Mouse (Mus musculus): Measurements from ENCODE around the gene 1700013F07Rik. TPM values are rescaled to one million over a fixed set of nuclear protein-coding genes. Genes with fewer than 3 reads are reported as not detected.

Gene 1700013F07Rik
- polyA plus RNA-seq, 1 experiment from 2014 or later = not detected

DNA sequence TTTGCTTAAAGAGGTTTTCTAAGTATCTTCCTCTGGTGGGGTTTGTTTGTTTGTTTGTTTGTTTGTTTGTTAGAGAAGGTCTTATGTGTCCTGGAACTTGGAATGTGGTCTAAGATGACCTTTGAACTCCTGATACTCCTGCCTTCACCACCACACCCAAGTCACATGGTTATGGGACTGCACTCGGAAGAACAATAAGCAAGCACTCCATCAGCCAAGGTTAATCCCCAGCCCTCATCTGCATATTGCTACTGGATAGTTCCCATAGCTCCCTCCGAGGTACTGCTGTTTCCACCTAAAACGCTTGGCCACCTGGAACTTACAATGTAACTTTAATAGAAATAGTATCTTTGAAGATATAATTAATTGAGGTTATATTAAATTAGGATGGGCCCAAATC, 20.5 kb upstream of the 1700013F07Rik start:
- H3K4me3 ChIP-seq = no peak overlapping the region
- H3K9me3 ChIP-seq = no peaks in the 10 kb centered on the region
- no peaks in the 10 kb centered on the region; the same call in 1 of the 2 replicates for H3K27me3 ChIP-seq
- WGBS = 75% methylated on average over 3 of the region's 3 CpGs
- no peak for ATAC-seq (ENCODE audit: low FRiP score, low read depth)
- H3K4me1 ChIP-seq = peaks cover 26% of the 10 kb centered on the region
- no peak overlapping the region for H3K27ac ChIP-seq
- no peak overlapping the region for H3K9ac ChIP-seq
- no peak overlapping the region for H3K4me2 ChIP-seq (replicated peaks)
- no peaks in the 10 kb centered on the region for H3K36me3 ChIP-seq

- Histone ChIP-seq H3K9me3 (no peaks in the 10 kb centered on the region), H3K27me3 (no peaks in the 10 kb centered on the region), H3K4me1 (no peaks in the 10 kb centered on the region), H3K9ac (no peak overlapping the region), H3K27ac (no peak overlapping the region), H3K36me3 (no peaks in the 10 kb centered on the region), H3K4me2 (replicated peaks) (no peak overlapping the region), H3K4me3 (no peak overlapping the region)
- 58% methylated on average over 4 of the region's 4 CpGs for WGBS
- no peak for ATAC-seq (ENCODE audit: low FRiP score, low read depth)
Observed at GRCm38 (mm10) chr3:108518276-108518675, 15.7 kb upstream of the 1700013F07Rik start.

DNA sequence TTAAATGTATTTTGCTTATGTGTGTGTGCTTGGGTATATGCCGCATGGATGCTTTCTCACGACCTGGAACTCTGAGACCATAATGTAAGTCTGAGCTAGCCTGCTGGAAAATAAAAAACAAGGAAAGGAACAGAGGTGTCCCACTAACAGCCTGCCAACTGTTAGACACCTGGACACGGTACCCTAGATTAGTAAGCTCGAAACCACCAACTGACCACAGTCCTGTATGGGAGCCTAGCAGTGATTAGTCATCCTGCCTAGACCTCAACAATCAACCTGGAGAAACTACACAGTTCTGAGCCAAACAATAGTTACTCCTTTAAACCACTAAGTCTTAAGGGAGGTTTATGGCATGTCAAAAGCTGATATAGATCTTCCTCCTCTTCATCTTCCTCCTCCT, 10.5 kb upstream of the 1700013F07Rik start:
- ATAC-seq (ENCODE audit: low FRiP score, low read depth) = no peak
- 87% methylated on average over 4 of the region's 4 CpGs for WGBS

GRCm38 (mm10) chr3:108528489-108528888, 5.5 kb upstream of the 1700013F07Rik start:
- no peak for ATAC-seq (ENCODE audit: low FRiP score, low read depth)
- Histone ChIP-seq H3K36me3 (no peaks in the 10 kb centered on the region), H3K9me3 (no peaks in the 10 kb centered on the region; the same call in 1 of the 2 replicates), H3K4me2 (replicated peaks) (no peak overlapping the region), H3K4me3 (no peak overlapping the region), H3K4me1 (peaks cover 3% of the 10 kb centered on the region; the same call in 1 of the 2 replicates), H3K9ac (no peak overlapping the region), H3K27ac (no peak overlapping the region), H3K27me3 (no peaks in the 10 kb centered on the region)
- WGBS = 97% methylated on average over 8 of the region's 8 CpGs

More for the DNA sequence above, 10.5 kb upstream of the 1700013F07Rik start:
- Histone ChIP-seq H3K27ac (no peak overlapping the region), H3K4me1 (no peaks in the 10 kb centered on the region), H3K9ac (no peak overlapping the region), H3K36me3 (no peaks in the 10 kb centered on the region), H3K4me3 (no peak overlapping the region), H3K27me3 (no peaks in the 10 kb centered on the region), H3K9me3 (no peaks in the 10 kb centered on the region), H3K4me2 (replicated peaks) (no peak overlapping the region)

DNA sequence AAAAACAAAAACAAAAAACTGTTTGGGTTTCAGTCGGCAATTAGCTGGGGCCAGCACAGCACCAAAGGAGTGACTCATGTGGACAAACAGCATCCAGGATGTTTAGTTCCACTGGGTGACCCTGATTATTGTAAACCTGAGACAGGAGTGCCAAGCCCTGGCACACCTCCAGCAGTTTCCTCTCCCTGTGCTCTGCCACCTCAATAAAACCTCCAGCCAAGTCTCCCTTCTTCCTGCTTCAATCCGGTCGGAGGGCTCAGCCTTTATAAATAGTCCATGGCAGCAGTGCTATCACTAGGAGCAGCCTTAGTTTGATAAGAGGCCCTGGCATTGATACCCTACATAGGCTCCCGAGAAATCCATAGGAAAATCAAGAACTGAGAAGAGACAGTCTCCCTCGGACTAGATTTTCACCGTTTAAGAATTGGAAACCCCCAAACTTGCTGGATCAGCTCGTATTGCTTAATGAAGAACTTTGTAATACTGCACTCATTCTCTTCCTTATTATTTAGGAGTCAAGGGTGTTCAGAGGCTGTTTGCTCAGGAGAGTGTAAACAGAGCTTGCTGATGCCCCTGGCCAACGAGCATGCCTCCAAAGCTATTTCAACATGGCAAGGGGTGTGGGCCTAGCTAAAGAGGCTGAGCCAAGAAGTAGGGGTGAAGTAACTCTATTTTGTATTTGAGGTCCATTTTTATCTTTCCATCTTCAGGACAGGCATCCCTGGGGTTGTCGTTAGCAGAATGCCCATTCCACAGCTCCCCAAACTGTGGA, 650 bp upstream of the 1700013F07Rik start:
- Histone ChIP-seq H3K4me1 (peaks cover 17% of the 10 kb centered on the region), H3K9me3 (no peaks in the 10 kb centered on the region; the same call in 1 of the 2 replicates), H3K27ac (no peak overlapping the region), H3K4me3 (no peak overlapping the region), H3K9ac (no peak overlapping the region), H3K4me2 (replicated peaks) (no peak overlapping the region), H3K36me3 (no peaks in the 10 kb centered on the region), H3K27me3 (peaks cover 27% of the 10 kb centered on the region)
- no peak for ATAC-seq (ENCODE audit: low FRiP score, low read depth)
- WGBS = 66% methylated on average over 9 of the region's 9 CpGs

DNA sequence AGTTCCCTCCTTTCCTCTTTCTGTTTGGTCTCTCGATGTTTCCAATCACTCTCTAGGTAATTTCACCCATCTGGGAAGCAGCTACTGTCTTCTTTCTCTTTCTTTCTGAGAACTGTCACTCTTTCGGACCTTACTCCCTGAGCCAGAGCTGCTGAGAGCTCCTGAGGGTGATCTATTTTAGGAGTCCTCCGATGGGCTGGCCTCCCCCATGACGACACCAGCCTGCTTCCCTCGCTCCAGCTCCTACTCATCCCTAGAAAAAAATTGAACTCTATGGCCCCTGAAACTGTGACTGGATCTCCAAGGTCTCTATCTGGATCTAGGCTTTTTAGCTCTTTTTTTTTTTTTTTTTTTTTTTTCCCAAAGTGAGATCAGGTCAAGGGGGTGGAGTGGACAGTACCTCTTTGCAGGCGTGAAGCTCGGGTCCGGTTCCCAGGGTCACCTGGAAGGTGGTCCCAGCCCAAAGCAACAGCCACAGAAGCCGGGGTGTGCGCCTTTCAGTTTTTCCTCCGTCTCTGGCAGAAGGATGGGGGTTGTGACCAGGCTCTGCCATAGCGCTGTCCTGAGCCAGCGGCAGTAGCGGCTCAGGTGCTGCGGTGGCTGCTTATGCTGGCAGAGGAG, 2.1 kb downstream of the 1700013F07Rik start:
- Histone ChIP-seq H3K9ac (peak overlapping the region; percentile 60; the same call in 1 of the 2 replicates), H3K27ac (no peak overlapping the region), H3K27me3 (peaks cover 27% of the 10 kb centered on the region), H3K4me2 (replicated peaks) (peak overlapping the region; percentile 93), H3K36me3 (no peaks in the 10 kb centered on the region), H3K9me3 (no peaks in the 10 kb centered on the region), H3K4me3 (peak overlapping the region; percentile 50), H3K4me1 (peaks cover 17% of the 10 kb centered on the region)
- no peak; the same call in 1 of the 2 replicates for ATAC-seq (ENCODE audit: low FRiP score, low read depth)
- 9% methylated on average over 15 of the region's 15 CpGs for WGBS

DNA sequence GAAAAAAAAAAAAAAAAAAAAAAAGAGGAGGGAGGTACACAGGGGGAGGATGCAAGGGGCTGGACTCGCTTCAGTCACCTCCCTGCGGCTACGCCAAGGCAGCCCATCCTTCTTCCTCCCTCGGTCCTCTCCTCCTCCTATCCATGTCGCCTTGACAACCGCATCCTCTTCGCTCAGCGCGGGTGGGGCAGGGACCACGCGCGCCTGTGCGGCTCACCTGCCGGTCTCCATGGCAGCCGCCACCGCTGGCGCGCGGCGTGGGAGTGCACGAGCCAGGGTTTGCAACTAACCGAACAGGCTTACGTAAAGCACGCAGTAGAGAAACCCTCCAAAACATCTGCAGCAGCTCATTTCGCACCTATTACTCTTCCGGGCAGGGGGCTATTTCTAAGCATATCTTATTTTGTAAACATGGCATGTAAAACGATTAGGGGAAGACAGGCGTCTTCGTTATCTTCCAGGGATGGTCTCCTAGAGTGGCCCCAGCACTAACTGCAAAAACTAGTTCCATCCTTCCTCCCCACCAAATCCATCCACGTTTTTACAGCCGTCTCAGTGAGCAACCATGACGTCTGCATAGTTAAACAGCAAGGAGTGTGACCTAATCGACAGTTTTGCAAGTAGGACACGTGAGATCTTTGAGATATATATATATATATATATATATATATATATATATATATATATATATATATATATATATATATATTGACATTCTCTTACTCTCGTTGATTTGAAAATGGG, 2.7 kb downstream of the 1700013F07Rik start, which contains the start of gene 5330417C22Rik:
Gene 5330417C22Rik, minus strand, starts transcription at position 20 of the 744 bp plus-strand sequence.
- ATAC-seq (ENCODE audit: low FRiP score, low read depth) = peak; percentile 72
- H3K4me3 ChIP-seq = peak within 1 kb of the TSS; percentile 50
- no peaks in the 10 kb centered on the region for H3K9me3 ChIP-seq
- peak within 1 kb of the TSS; percentile 93 for H3K4me2 ChIP-seq (replicated peaks)
- WGBS = 1% methylated on average over 35 of the region's 35 CpGs
- H3K27me3 ChIP-seq = peaks cover 27% of the 10 kb centered on the region
- no peaks in the 10 kb centered on the region for H3K36me3 ChIP-seq
- peaks cover 17% of the 10 kb centered on the region for H3K4me1 ChIP-seq
- H3K27ac ChIP-seq = no peak within 1 kb of the TSS
- peak within 1 kb of the TSS; percentile 60 for H3K9ac ChIP-seq

DNA sequence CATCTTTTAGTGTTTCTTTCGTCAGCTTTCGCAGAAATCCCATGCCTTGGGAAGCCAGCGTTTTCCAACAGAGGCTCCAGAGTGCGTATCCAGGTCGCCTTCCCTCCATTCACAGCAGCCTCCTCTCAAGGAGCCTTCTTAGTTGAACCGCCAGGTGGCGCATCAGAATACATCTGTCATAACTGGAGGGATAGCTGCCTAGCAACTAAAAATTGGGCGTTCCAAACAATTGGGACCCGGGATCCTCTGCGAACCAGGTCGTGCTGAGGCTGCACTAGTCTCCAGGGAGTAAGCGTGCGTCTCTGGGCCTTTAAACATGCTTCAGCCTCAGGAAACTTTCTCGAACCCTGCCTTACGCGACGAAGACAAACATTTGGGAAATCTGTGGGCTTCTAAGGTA, 3.4 kb downstream of the 1700013F07Rik start:
- H3K36me3 ChIP-seq = no peaks in the 10 kb centered on the region
- peaks cover 17% of the 10 kb centered on the region for H3K4me1 ChIP-seq
- peak; percentile 75 for ATAC-seq (ENCODE audit: low FRiP score, low read depth)
- no peak overlapping the region for H3K27ac ChIP-seq
- H3K27me3 ChIP-seq = peaks cover 27% of the 10 kb centered on the region
- H3K4me2 ChIP-seq (replicated peaks) = peak overlapping the region; percentile 64
- H3K4me3 ChIP-seq = peak overlapping the region; percentile 26
- H3K9ac ChIP-seq = no peak overlapping the region
- H3K9me3 ChIP-seq = no peaks in the 10 kb centered on the region
- WGBS = 5% methylated on average over 17 of the region's 17 CpGs

- Histone ChIP-seq H3K9me3 (no peaks in the 10 kb centered on the region), H3K4me2 (replicated peaks) (no peak overlapping the region), H3K36me3 (no peaks in the 10 kb centered on the region), H3K9ac (no peak overlapping the region), H3K27me3 (no peaks in the 10 kb centered on the region), H3K4me3 (no peak overlapping the region), H3K27ac (no peak overlapping the region), H3K4me1 (peaks cover 5% of the 10 kb centered on the region; the same call in 1 of the 2 replicates)
- ATAC-seq (ENCODE audit: low FRiP score, low read depth) = no peak
- whole genome bisulfite sequencing = 80% methylated on average over 11 of the region's 11 CpGs
Observed at GRCm38 (mm10) chr3:108542299-108542698, 8.3 kb downstream of the 1700013F07Rik start.

DNA sequence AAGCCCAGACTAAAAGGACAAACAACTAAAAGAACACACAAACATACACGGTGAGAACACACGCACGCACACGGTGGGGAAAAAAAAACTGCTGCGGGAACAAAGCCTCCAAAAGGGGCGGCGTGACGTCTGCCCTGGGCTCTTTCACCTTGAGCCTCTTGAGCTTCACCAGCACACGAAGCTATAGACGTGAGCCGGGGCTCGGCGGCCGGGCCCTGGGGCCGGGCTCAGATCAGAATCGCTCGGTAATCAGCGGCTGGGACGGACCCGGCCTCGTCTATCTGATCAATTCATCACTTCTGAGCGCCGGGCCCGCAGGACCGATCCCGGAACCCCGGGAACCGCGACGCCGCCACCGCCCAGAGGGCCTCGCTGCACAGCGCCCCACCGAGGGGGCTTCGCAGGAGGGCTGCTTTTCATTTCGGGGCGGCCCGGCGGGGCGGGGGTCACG, 20.2 kb downstream of the 1700013F07Rik start:
- peak overlapping the region; percentile 86 for H3K27ac ChIP-seq
- WGBS = 0% methylated on average over 37 of the region's 42 CpGs
- H3K27me3 ChIP-seq = no peaks in the 10 kb centered on the region
- peak; percentile 60 for ATAC-seq (ENCODE audit: low FRiP score, low read depth)
- peak overlapping the region; percentile 94 for H3K9ac ChIP-seq
- peaks cover 7% of the 10 kb centered on the region for H3K4me1 ChIP-seq
- peaks cover 23% of the 10 kb centered on the region for H3K36me3 ChIP-seq
- peak overlapping the region; percentile 83 for H3K4me2 ChIP-seq (replicated peaks)
- peak overlapping the region; percentile 82 for H3K4me3 ChIP-seq
- no peaks in the 10 kb centered on the region for H3K9me3 ChIP-seq

DNA sequence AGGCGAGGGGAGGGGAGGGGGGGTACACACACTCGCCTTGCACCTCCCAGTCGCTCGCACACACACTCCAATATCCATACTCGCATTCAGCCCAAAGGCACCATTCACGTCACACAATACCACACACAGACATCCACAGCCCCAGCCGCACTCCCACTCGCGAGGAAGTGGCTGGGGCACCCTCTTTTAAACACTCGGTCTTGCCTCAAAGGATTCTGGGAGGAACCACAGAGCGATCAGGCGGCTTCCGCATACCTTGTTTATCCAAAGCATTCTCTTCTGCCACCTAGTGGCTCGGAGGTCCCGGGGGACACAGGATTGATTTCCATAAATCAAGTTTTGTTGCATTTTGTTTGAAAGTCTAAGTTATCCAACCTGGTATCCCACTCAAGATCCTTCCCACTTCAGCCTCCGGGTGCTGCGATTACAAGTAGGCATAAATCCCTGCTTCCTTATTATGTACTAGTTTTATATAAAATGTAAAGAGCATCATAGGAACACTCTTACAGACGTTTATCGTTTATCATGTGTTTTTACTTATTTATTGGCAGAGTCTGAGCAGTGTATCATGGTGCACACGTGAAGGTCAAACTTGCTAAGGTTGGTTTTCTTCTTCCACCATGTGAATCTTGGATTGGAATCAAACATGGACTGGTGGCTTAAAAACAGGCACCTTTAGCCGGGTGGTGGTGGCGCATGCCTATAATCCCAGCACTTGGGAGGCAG, 20.8 kb downstream of the 1700013F07Rik start:
- peak overlapping the region; percentile 94 for H3K9ac ChIP-seq
- peak overlapping the region; percentile 86 for H3K27ac ChIP-seq
- peaks cover 7% of the 10 kb centered on the region for H3K4me1 ChIP-seq
- H3K4me3 ChIP-seq = peak overlapping the region; percentile 82
- H3K36me3 ChIP-seq = peaks cover 27% of the 10 kb centered on the region
- H3K4me2 ChIP-seq (replicated peaks) = peak overlapping the region; percentile 83
- H3K27me3 ChIP-seq = no peaks in the 10 kb centered on the region
- WGBS = 19% methylated on average over 18 of the region's 22 CpGs
- ATAC-seq (ENCODE audit: low FRiP score, low read depth) = peak; percentile 96
- no peaks in the 10 kb centered on the region for H3K9me3 ChIP-seq

Data from limb, embryonic 13.5 days (tissue).